Mouse (Mus musculus) limb, embryonic 11.5 days (tissue): ENCODE measurements at regions not wholly inside any gene's neighbourhood (a gene's known extent, or its start where the extent isn't known, plus 50 kb on each side); places are given as distances from the start of the nearest gene placed in this dataset. TPM values are rescaled to one million over a fixed set of nuclear protein-coding genes. Genes with fewer than 3 reads are reported as not detected.

Experiments
- ATAC-seq: fragments of 200-750 bp; cut with Nextera tagmentation; 2 replicates; pipeline ENCODE4 v1.8.0; 2017; ENCODE audit warnings: low read depth; ENCODE audit not compliant: insufficient number of reproducible peaks, low FRiP score, low TSS enrichment
- DNase-seq: peaks from one replicate; pipeline ENCODE4 v3.0.0-alpha.2; 2015; ENCODE audit warnings: low spot score
- H3K27ac ChIP-seq: fragments of 300-500 bp; sonication (generic); replicated peaks from 2 replicates; pipeline ENCODE4 v1.5.1; 2014; ENCODE audit warnings: low read depth, mild to moderate bottlenecking, low read length
- H3K27me3 ChIP-seq: fragments of 300-500 bp; sonication (generic); 2 replicates; pipeline ENCODE4 v1.6.1; 2014; ENCODE audit warnings: mild to moderate bottlenecking, low read length, mixed read lengths; ENCODE audit not compliant: control insufficient read depth, insufficient read depth
- H3K36me3 ChIP-seq: fragments of 300-500 bp; sonication (generic); 2 replicates; pipeline ENCODE4 v1.6.1; 2014; ENCODE audit warnings: mild to moderate bottlenecking, low read length, moderate library complexity, mixed read lengths; ENCODE audit not compliant: control insufficient read depth, insufficient read depth
- H3K4me1 ChIP-seq: fragments of 300-500 bp; sonication (generic); 2 replicates; pipeline ENCODE4 v1.6.1; 2014; ENCODE audit warnings: low read length, mixed read lengths; ENCODE audit not compliant: control insufficient read depth, insufficient read depth
- H3K4me2 ChIP-seq: fragments of 300-500 bp; sonication (generic); 2 replicates; pipeline ENCODE4 v1.6.1; 2014; ENCODE audit warnings: low read depth, mild to moderate bottlenecking, moderate library complexity; ENCODE audit not compliant: severe bottlenecking
- H3K4me3 ChIP-seq: fragments of 300-500 bp; sonication (generic); 2 replicates; pipeline ENCODE4 v1.5.1; 2014; ENCODE audit warnings: low read depth, low read length
- H3K9ac ChIP-seq: fragments of 300-500 bp; sonication (generic); 2 replicates; pipeline ENCODE4 v1.6.1; 2014; ENCODE audit warnings: mild to moderate bottlenecking, low read length
- H3K9me3 ChIP-seq: fragments of 300-500 bp; sonication (generic); 2 replicates; pipeline ENCODE4 v1.6.1; 2016; ENCODE audit warnings: low read length; ENCODE audit not compliant: control insufficient read depth
- WGBS: fragments of 180-500 bp; shearing (Covaris S2); extraction: QIAGEN DNeasy Blood & Tissue Kit; methylation state at CpG from one replicate; pipeline ENCODE4 v1.1.7; 2014; 5-methylcytosine and 5-hydroxymethylcytosine counted together
- microRNA-seq: library from miRNA; unstranded; fragments of <30 nt; microRNA quantifications from one replicate; pipeline ENCODE4, GENCODE M21; 2016

DNA sequence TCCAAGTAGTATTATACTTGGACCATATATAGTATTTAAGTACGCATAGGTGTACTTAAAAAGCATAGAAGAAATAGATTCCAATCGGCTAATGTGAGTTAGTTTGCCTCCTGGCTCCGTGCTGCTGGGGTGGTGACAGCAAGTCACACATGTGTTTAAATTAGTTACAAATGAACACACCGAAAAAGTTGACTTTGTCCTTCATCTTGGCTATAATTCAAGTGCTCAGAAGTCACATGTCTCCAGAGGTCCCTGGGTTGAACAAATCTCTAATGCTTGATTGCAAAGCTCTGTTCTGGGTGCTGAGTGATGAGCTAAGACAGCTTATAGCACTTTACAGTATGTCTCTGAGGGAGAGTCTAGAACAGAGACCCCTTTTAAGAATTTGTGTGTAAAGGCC lies 121.7 kb downstream of the Ndfip2 start:
- no peaks in the 10 kb centered on the region for H3K27me3 ChIP-seq
- H3K36me3 ChIP-seq, result no peaks in the 10 kb centered on the region
- H3K4me2 ChIP-seq, result no peak overlapping the region
- H3K9ac ChIP-seq, result no peak overlapping the region
- H3K27ac ChIP-seq, result no peak overlapping the region
- no peak for ATAC-seq
- no peak for DNase-seq
- no peak overlapping the region for H3K4me3 ChIP-seq
- peaks cover 21% of the 10 kb centered on the region for H3K4me1 ChIP-seq
- H3K9me3 ChIP-seq, result no peaks in the 10 kb centered on the region
- WGBS, result 45% methylated on average over 4 of the region's 4 CpGs

DNA sequence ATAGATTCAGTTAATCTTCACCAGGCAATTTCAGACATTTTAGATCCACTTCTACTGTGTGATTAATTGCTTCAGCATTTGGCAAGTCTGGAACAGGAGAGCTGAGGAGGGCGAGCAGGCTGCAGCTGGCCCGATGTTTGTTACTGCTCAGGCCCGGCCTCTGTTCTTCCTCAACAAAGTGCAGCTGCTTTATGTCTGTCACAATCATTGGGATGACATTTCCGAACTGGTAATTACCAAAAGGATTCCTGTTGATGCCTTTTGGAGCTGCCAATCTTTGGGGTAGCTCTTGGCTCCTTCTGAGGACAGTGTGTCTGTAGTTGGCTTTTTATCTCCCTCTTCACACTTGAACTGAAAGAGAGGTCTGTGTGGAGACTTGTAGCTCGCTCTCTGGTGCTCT lies 119.4 kb downstream of the Ndfip2 start:
- peak overlapping the region; percentile 45; the same call in 1 of the 2 replicates for H3K27ac ChIP-seq
- WGBS, result 5% methylated on average over 5 of the region's 5 CpGs
- H3K36me3 ChIP-seq, result no peaks in the 10 kb centered on the region
- no peak overlapping the region for H3K9ac ChIP-seq
- ATAC-seq (peak; percentile 79; the same call in 1 of the 2 replicates), DNase-seq (peak; percentile 58)
- peaks cover 21% of the 10 kb centered on the region for H3K4me1 ChIP-seq
- H3K4me2 ChIP-seq, result no peak overlapping the region
- H3K4me3 ChIP-seq, result no peak overlapping the region
- no peaks in the 10 kb centered on the region for H3K27me3 ChIP-seq
- H3K9me3 ChIP-seq, result no peaks in the 10 kb centered on the region

DNA sequence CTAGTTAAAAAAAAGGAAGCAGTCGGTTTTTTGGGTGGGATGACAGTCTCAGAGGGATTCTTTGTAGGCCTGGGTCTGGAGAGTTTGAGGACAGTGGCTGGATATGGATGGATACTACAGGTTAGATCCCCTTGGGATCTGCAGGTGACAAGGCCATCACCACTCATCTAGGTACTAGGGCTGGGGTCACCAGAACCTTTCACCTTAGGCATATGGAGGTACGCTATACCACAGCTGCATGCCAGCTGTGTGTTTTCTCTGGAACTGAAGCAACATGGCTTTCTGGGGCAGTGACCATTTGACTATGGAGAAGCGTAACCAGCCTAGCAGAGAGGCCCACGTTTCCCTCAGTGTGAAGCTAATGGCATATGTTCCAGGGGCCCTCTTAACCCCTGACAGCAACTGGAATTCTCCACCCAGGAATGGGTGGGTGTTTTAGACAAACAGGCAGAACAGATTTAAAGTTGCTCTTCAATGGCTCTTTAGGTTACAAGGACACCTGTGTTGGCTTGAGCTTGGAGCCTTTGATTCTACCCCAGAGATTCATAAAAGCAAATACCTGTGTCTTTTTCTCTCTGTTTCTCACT lies 118.8 kb downstream of the Ndfip2 start:
- ATAC-seq, result peak; percentile 64; the same call in 1 of the 2 replicates
- 34% methylated on average over 4 of the region's 4 CpGs for WGBS
- DNase-seq, result peak; percentile 47

GRCm38 (mm10) chr14:105369637-105370435 lies 111.5 kb downstream of the Ndfip2 start:
- H3K27me3 ChIP-seq, result no peaks in the 10 kb centered on the region
- H3K4me3 ChIP-seq, result no peak overlapping the region
- WGBS, result 73% methylated on average over 5 of the region's 5 CpGs
- DNase-seq, result no peak
- no peak for ATAC-seq
- no peak overlapping the region for H3K27ac ChIP-seq
- H3K9ac ChIP-seq, result no peak overlapping the region
- H3K4me1 ChIP-seq, result no peaks in the 10 kb centered on the region
- H3K9me3 ChIP-seq, result no peaks in the 10 kb centered on the region
- H3K4me2 ChIP-seq, result no peak overlapping the region
- H3K36me3 ChIP-seq, result no peaks in the 10 kb centered on the region

More for the DNA sequence above, 118.8 kb downstream of the Ndfip2 start:
- H3K4me1 ChIP-seq, result peaks cover 21% of the 10 kb centered on the region
- H3K4me3 ChIP-seq, result no peak overlapping the region
- no peaks in the 10 kb centered on the region for H3K27me3 ChIP-seq
- no peak overlapping the region for H3K9ac ChIP-seq
- H3K9me3 ChIP-seq, result no peaks in the 10 kb centered on the region
- H3K4me2 ChIP-seq, result no peak overlapping the region
- H3K27ac ChIP-seq, result 0 out of 2 replicates have a peak overlapping the region, but pooled peaks have one; percentile 45
- no peaks in the 10 kb centered on the region for H3K36me3 ChIP-seq

GRCm38 (mm10) chr14:105360530-105360929 lies 102.2 kb downstream of the Ndfip2 start:
- H3K4me2 ChIP-seq, result no peak overlapping the region
- H3K4me3 ChIP-seq, result no peak overlapping the region
- ATAC-seq, result no peak
- no peaks in the 10 kb centered on the region for H3K9me3 ChIP-seq
- H3K27me3 ChIP-seq, result no peaks in the 10 kb centered on the region
- H3K9ac ChIP-seq, result no peak overlapping the region
- WGBS, result 71% methylated on average over 6 of the region's 6 CpGs
- no peak overlapping the region for H3K27ac ChIP-seq
- DNase-seq, result no peak
- no peaks in the 10 kb centered on the region for H3K4me1 ChIP-seq
- no peaks in the 10 kb centered on the region for H3K36me3 ChIP-seq

DNA sequence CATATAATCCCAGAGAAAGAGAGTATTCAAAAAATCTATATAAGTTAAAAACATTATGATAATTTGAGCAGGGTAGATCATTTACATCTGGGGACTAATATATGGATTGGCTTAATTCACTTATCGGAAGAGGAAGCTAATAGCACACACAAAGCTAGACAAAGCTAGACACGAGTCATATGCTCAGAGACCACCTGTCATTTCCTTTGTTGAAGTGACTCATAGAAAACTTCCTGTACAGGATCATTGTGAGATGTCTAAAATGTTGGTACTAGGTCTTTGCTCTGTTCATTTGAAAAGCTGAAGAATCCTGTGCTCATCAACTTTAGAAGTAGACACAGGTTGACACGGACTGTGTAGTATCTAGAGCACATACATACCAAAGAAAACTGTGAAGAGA lies 101.5 kb downstream of the Ndfip2 start:
- H3K9me3 ChIP-seq, result no peaks in the 10 kb centered on the region
- DNase-seq (no peak), ATAC-seq (no peak)
- 87% methylated on average over 3 of the region's 3 CpGs for WGBS
- no peaks in the 10 kb centered on the region for H3K27me3 ChIP-seq
- no peaks in the 10 kb centered on the region for H3K36me3 ChIP-seq
- no peak overlapping the region for H3K4me3 ChIP-seq
- H3K9ac ChIP-seq, result no peak overlapping the region
- H3K4me1 ChIP-seq, result no peaks in the 10 kb centered on the region
- no peak overlapping the region for H3K4me2 ChIP-seq
- no peak overlapping the region for H3K27ac ChIP-seq

Small RNA genes in the stretch of these regions (microRNA-seq; reads per million reads assigned to microRNA genes)
- gene Gm22406 (not detected), gene Mir6390 (not detected)
